Mouse (Mus musculus): Measurements from ENCODE around the gene Ap1b1. TPM values are rescaled to one million over a fixed set of nuclear protein-coding genes. Genes with fewer than 3 reads are reported as not detected.

Gene Ap1b1
- polyA plus RNA-seq, 2 experiments: 58.8 to 64.1 TPM

- H3K9ac ChIP-seq (replicated peaks): no peak overlapping the region
Observed at GRCm38 (mm10) chr11:5017506-5017905, 30.9 kb downstream of the Ap1b1 start.

GRCm38 (mm10) chr11:5025108-5025507 is 38.5 kb downstream of the Ap1b1 start:
- 96% methylated on average over 1 of the region's 1 CpGs for WGBS (ENCODE audit: insufficient replicate concordance)
- ATAC-seq (ENCODE audit: insufficient read depth) (no peak), DNase-seq (ENCODE audit: low read depth in 3 of 3, low spot score in 3 of 3) (no peak)
- no peaks in the 10 kb centered on the region for H3K27me3 ChIP-seq (ENCODE audit: control insufficient read depth, insufficient read depth, low read length)
- no peak overlapping the region for H3K27ac ChIP-seq
- no peak overlapping the region for H3K4me2 ChIP-seq (ENCODE audit: low read depth)
- no peak for TF ChIP-seq CTCF (IDR thresholded peaks at IDR 0.05; ENCODE audit: low read depth)
- TF ChIP-seq EP300 (IDR thresholded peaks at IDR 0.05; ENCODE audit: low read depth): no peak
- no peaks in the 10 kb centered on the region for H3K9me3 ChIP-seq (ENCODE audit: control insufficient read depth, low read length)
- no peaks in the 10 kb centered on the region for H3K4me1 ChIP-seq (replicated peaks; ENCODE audit: control insufficient read depth in 2 of 2, insufficient read depth in 2 of 2, low read length in 1 of 2)
- H3K9ac ChIP-seq (replicated peaks): no peak overlapping the region
- H3K4me3 ChIP-seq (ENCODE audit: insufficient read depth in 1 of 2, low read depth in 2 of 2, low read length in 2 of 2): no peak overlapping the region
- peaks cover 81% of the 10 kb centered on the region for H3K36me3 ChIP-seq (replicated peaks; ENCODE audit: control insufficient read depth, insufficient read depth, low read depth)

More at GRCm38 (mm10) chr11:5017506-5017905, 30.9 kb downstream of the Ap1b1 start:
- TF ChIP-seq CTCF (IDR thresholded peaks at IDR 0.05; ENCODE audit: low read depth) (peak; percentile 61), EP300 (IDR thresholded peaks at IDR 0.05; ENCODE audit: low read depth) (no peak)
- Histone ChIP-seq H3K4me1 (replicated peaks; ENCODE audit: control insufficient read depth in 2 of 2, insufficient read depth in 2 of 2, low read length in 1 of 2) (no peaks in the 10 kb centered on the region; a peak in 1 of 4 replicates), H3K9me3 (ENCODE audit: control insufficient read depth, low read length) (no peaks in the 10 kb centered on the region), H3K4me2 (ENCODE audit: low read depth) (no peak overlapping the region), H3K27ac (no peak overlapping the region), H3K36me3 (replicated peaks; ENCODE audit: control insufficient read depth, insufficient read depth, low read depth) (peaks cover 81% of the 10 kb centered on the region), H3K4me3 (ENCODE audit: insufficient read depth in 1 of 2, low read depth in 2 of 2, low read length in 2 of 2) (no peak overlapping the region), H3K27me3 (ENCODE audit: control insufficient read depth, insufficient read depth, low read length) (no peaks in the 10 kb centered on the region)
- 70% methylated on average over 6 of the region's 6 CpGs for WGBS (ENCODE audit: insufficient replicate concordance)
- ATAC-seq (ENCODE audit: insufficient read depth) (no peak), DNase-seq (ENCODE audit: low read depth in 3 of 3, low spot score in 3 of 3) (no peak)

- Histone ChIP-seq H3K27me3 (ENCODE audit: control insufficient read depth, insufficient read depth, low read length) (no peaks in the 10 kb centered on the region), H3K4me1 (replicated peaks; ENCODE audit: control insufficient read depth in 2 of 2, insufficient read depth in 2 of 2, low read length in 1 of 2) (no peaks in the 10 kb centered on the region), H3K4me2 (ENCODE audit: low read depth) (no peak overlapping the region), H3K36me3 (replicated peaks; ENCODE audit: control insufficient read depth, insufficient read depth, low read depth) (peaks cover 91% of the 10 kb centered on the region), H3K4me3 (ENCODE audit: insufficient read depth in 1 of 2, low read depth in 2 of 2, low read length in 2 of 2) (no peak overlapping the region), H3K27ac (no peak overlapping the region), H3K9me3 (ENCODE audit: control insufficient read depth, low read length) (no peaks in the 10 kb centered on the region), H3K9ac (replicated peaks) (no peak overlapping the region)
- 84% methylated on average over 7 of the region's 7 CpGs for WGBS (ENCODE audit: insufficient replicate concordance)
- no peak for TF ChIP-seq EP300 (IDR thresholded peaks at IDR 0.05; ENCODE audit: low read depth)
- DNase-seq (ENCODE audit: low read depth in 3 of 3, low spot score in 3 of 3) (no peak), ATAC-seq (ENCODE audit: insufficient read depth) (no peak)
Observed at GRCm38 (mm10) chr11:5028228-5028627, 41.6 kb downstream of the Ap1b1 start.

DNA sequence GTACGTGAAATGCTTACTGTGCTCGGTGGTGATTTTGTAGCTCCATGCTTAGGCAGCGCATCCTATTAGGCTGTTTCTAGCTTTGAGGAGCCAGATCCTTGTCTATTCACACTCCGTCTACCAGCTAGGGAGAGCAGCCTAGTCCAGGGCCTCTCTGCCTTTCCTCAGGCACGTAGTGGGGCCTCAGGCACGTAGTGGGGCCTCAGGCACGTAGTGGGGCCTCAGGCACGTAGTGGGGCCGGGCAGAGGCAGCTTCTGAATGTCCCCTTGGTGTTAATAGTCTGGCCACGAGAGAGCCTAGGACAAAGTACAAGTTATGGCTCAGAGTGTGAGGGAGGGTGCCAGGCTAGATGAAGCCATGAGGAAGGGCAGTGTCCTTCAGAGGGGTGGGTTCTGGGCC is 46.1 kb downstream of the Ap1b1 start:
- DNase-seq (ENCODE audit: low read depth in 3 of 3, low spot score in 3 of 3) (no peak), ATAC-seq (ENCODE audit: insufficient read depth) (no peak)
- H3K4me1 ChIP-seq (replicated peaks; ENCODE audit: control insufficient read depth in 2 of 2, insufficient read depth in 2 of 2, low read length in 1 of 2): no peaks in the 10 kb centered on the region
- no peaks in the 10 kb centered on the region for H3K27me3 ChIP-seq (ENCODE audit: control insufficient read depth, insufficient read depth, low read length)
- H3K9me3 ChIP-seq (ENCODE audit: control insufficient read depth, low read length): no peaks in the 10 kb centered on the region
- H3K36me3 ChIP-seq (replicated peaks; ENCODE audit: control insufficient read depth, insufficient read depth, low read depth): peaks cover 90% of the 10 kb centered on the region
- no peak overlapping the region for H3K27ac ChIP-seq
- 89% methylated on average over 10 of the region's 10 CpGs for WGBS (ENCODE audit: insufficient replicate concordance)
- no peak overlapping the region for H3K4me3 ChIP-seq (ENCODE audit: insufficient read depth in 1 of 2, low read depth in 2 of 2, low read length in 2 of 2)
- no peak overlapping the region for H3K9ac ChIP-seq (replicated peaks)
- H3K4me2 ChIP-seq (ENCODE audit: low read depth): no peak overlapping the region
- TF ChIP-seq CTCF (IDR thresholded peaks at IDR 0.05; ENCODE audit: low read depth): no peak
- no peak for TF ChIP-seq EP300 (IDR thresholded peaks at IDR 0.05; ENCODE audit: low read depth)

- Histone ChIP-seq H3K4me2 (ENCODE audit: low read depth) (no peak overlapping the region), H3K27ac (no peak overlapping the region), H3K36me3 (replicated peaks; ENCODE audit: control insufficient read depth, insufficient read depth, low read depth) (peaks cover 90% of the 10 kb centered on the region), H3K9ac (replicated peaks) (no peak overlapping the region), H3K27me3 (ENCODE audit: control insufficient read depth, insufficient read depth, low read length) (no peaks in the 10 kb centered on the region), H3K9me3 (ENCODE audit: control insufficient read depth, low read length) (no peaks in the 10 kb centered on the region), H3K4me1 (replicated peaks; ENCODE audit: control insufficient read depth in 2 of 2, insufficient read depth in 2 of 2, low read length in 1 of 2) (no peaks in the 10 kb centered on the region), H3K4me3 (ENCODE audit: insufficient read depth in 1 of 2, low read depth in 2 of 2, low read length in 2 of 2) (no peak overlapping the region)
- ATAC-seq (ENCODE audit: insufficient read depth) (no peak), DNase-seq (ENCODE audit: low read depth in 3 of 3, low spot score in 3 of 3) (no peak)
- no peak for TF ChIP-seq EP300 (IDR thresholded peaks at IDR 0.05; ENCODE audit: low read depth)
- no peak for TF ChIP-seq CTCF (IDR thresholded peaks at IDR 0.05; ENCODE audit: low read depth)
- 82% methylated on average over 3 of the region's 3 CpGs for WGBS (ENCODE audit: insufficient replicate concordance)
Observed at GRCm38 (mm10) chr11:5033136-5033535, 46.5 kb downstream of the Ap1b1 start.

All from liver, embryonic 14.5 days (tissue).